Mouse (Mus musculus) kidney, postnatal 14 days (tissue): ENCODE results near the gene Pi4ka.

Source experiments
- DNase-seq: peaks from one replicate; pipeline ENCODE4 v3.0.0; 2022; ENCODE audit warnings: mixed read lengths

The Pi4ka gene

GRCm38 (mm10) chr16:17271124-17271523 is 135.0 kb downstream of the Pi4ka start:
- DNase-seq, result peak; percentile 64

DNA sequence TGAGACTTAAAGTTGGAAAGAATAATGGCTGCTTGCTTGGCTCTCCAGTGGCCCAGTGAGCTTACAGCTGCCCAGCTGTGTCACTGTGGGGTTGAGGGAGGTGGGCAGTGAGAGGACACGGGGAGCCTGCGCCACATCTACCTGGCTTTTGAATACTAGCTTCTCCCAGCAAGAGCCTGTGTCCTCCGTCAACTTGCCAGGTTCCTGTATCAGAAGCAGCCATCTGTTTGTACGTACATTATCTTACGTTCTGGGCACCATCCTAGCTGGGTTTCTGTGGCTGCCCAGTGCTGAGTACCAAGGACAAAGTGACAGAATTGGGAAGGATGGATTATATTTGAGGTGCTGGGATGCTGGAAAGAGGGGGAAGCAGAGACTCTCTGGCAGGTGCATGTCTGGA is 136.2 kb downstream of the Pi4ka start:
- DNase-seq, result no peak

- no peak for DNase-seq
Observed at GRCm38 (mm10) chr16:17267937-17268336, 138.2 kb downstream of the Pi4ka start.

DNA sequence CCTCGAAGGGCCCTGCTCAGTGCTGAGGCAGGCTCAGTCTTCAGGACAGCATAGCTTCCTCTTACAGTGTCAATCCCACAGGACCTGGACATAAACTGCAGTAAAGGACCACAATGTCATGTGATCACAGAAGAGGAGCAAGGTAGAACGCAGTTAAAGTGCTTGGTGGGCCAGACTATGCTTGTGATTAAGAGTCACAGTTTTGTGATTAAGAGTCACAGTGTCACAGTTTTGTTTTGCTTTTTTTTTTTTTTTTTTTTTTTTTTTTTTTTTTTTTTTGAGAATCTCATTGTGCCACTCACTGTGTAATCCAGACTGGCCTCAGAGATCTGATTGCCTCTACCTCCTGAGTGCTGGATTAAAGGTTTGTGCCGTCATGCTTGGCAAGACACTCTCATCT is 140.0 kb downstream of the Pi4ka start:
- DNase-seq, result no peak

DNA sequence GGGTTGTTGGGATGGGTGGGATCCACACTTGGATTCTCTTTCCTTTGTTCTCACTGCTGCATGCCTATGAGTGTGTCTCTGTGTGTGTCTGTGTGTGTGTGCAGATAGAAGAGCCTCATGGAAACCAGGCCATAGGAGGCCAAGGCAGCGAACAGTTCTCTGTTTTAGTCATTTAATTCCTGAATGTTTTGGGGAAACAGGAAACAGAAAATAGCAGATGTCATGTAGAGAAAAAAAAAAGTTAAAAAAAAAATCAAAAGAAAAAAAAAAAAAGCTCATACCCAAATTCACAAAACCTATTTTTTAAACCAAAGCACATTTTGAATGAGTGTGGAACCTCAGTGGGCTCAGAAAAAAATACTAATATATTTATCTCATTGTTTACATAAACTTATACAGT is 144.8 kb downstream of the Pi4ka start:
- no peak for DNase-seq

DNA sequence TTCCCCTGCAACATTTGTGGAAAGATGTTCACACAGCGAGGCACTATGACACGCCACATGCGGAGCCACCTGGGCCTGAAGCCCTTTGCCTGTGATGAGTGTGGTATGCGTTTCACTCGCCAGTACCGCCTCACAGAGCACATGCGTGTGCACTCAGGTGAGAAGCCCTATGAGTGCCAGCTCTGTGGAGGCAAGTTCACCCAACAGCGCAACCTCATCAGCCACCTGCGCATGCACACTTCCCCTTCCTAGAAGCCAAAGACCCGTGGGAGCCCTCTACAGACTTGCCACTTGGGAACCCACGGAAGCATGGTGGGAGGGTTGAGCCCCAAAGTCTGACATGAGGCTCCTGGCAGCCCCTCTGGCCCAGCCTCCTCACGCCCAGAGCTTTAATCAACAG is 147.2 kb downstream of the Pi4ka start:
- DNase-seq, result no peak

- DNase-seq, result no peak
Observed at GRCm38 (mm10) chr16:17257359-17257821, 148.7 kb downstream of the Pi4ka start.

DNA sequence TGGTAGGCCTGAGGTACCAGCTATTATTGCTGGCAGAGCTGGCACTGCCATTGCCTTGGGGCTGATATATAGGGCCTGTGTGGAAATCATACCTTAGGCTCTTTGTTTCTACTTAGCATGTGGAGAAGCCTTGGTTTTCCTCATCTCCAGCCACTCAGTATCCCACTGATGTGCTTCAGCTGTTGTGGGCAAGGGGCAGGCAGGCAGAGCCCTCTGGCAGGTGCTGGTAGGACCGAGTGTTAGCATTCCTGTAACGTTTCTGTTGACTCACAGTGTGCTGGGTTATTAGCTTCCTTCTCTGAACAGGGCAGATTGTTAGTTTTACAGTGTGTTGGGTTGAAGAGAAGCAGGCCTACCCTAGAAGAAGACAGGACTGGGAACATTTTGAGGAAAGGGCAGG is 150.8 kb downstream of the Pi4ka start:
- DNase-seq, result no peak

GRCm38 (mm10) chr16:17254005-17254597 is 152.0 kb downstream of the Pi4ka start:
- no peak for DNase-seq

GRCm38 (mm10) chr16:17252841-17253240 is 153.3 kb downstream of the Pi4ka start:
- DNase-seq, result no peak

GRCm38 (mm10) chr16:17252086-17252726 is 153.9 kb downstream of the Pi4ka start:
- DNase-seq, result no peak

- peak; percentile 93 for DNase-seq
Observed at GRCm38 (mm10) chr16:17251539-17251938, 154.6 kb downstream of the Pi4ka start.

- no peak for DNase-seq
Observed at GRCm38 (mm10) chr16:17249135-17249534, 157.0 kb downstream of the Pi4ka start.

DNA sequence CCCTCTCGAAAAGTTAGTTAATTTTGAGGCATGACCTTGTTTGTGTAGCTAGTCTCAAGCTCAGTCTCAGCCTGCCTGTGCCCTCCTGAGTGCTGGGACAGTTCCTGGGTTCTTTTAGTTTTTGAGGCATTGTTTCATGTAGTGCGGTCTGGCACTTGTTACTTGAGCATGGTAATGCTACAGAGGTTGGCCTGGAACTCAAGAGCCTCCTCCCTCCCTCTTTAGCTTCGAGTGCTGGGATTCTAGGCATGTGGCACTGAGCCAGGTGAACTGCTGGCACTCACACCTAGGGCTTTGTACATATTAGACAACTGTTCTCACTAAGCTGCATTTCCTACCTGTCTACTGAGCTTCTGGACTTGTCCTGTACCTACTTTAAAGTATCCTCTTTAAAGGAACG is 158.4 kb downstream of the Pi4ka start:
- DNase-seq, result peak; percentile 82

DNA sequence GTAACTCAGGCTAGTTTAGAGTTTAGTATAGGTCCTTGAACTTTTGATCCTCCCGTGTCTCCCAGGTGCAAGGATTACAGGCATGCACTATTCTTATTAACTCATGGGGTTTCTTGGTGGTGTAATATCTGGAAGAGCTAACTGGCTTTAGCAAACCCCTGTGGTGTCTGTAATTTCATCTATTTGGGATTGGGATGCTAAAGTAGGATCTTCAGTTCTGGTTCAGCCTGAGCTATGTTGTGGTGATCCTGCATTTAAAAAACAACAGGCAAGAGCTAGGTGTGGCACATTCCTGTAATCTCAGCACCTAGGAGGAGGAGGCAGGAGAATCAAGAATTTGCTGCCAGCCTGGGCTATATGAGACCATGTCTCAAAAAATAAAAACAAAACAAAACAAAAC is 161.1 kb downstream of the Pi4ka start:
- no peak for DNase-seq

- no peak for DNase-seq
Observed at GRCm38 (mm10) chr16:17243731-17244130, 162.4 kb downstream of the Pi4ka start.

DNA sequence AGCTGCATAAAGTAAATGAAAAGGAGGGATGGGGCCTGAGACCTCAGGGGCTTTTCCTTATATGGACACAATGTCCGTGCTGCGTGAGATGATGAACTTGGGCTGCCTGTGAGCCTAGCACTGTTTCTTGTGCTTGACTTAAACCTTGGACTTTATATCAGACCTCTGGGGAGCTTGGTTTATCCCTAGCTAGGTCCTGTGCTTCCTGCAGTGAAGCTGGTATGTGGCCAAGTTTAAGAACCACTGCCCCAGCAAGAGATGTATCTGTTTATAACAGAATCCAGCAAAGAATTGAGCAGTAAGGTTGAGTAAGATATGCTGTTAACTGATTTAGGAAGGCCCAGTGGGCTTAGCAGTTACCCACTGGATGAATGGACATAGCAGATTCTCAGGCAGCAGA is 166.7 kb downstream of the Pi4ka start:
- DNase-seq, result peak; percentile 51

DNA sequence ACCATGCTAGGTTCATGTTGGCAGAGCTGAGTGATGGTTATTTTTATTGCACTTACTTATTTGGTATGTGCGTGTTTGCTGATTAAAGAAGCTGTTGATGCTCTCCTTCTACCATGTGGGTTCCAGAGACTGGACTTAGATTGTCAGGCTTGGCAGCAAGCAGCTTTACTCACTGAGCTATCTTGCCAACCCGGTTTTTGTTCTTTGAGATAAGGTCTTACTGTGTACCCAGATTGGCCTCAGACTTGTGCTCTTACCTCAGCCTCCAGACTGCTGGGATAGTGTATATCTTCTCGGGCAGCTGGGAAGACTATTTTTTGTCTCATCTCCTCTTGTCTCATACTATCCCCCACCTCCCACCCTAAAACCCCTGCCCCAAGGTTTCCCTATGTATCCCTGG is 168.5 kb downstream of the Pi4ka start:
- no peak for DNase-seq

DNA sequence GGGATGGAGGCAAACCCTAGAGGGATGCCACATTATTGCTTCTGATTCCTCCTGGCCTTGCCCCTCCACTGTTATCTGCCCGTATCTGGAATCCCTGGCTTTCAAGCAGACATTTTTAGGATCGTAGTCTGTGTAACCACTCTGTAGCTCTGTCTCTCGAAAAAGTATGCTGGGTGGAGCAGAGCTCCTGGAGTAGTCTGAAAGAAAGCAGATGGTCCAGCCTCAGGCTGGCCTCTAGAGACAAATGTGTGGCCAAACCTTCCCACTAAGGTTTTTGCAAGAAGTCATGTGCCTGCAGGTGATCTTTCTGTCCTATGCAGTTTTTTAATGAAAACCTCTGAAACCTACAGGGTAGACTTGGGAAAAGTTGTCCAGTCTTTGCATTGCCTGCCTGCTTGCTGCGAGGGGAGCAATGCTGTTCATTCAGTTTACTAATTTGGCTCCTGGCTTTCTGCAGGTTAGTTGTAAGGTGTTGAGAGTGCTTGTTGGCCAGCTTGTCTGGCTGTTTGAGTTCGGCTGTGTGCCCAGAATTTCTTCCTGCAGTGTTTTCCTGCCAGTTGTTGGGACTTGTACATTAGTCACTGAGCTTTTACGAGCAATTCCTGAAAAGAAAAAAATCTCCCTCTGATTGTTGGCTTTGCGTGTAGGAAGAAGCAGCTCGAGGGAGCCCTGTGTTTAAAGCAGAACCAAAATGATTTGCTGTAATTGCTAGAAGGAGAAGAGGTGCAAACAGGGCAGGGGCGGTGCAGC is 171.0 kb downstream of the Pi4ka start:
- DNase-seq, result peak; percentile 69

GRCm38 (mm10) chr16:17234499-17234895 is 171.6 kb downstream of the Pi4ka start:
- no peak for DNase-seq

DNA sequence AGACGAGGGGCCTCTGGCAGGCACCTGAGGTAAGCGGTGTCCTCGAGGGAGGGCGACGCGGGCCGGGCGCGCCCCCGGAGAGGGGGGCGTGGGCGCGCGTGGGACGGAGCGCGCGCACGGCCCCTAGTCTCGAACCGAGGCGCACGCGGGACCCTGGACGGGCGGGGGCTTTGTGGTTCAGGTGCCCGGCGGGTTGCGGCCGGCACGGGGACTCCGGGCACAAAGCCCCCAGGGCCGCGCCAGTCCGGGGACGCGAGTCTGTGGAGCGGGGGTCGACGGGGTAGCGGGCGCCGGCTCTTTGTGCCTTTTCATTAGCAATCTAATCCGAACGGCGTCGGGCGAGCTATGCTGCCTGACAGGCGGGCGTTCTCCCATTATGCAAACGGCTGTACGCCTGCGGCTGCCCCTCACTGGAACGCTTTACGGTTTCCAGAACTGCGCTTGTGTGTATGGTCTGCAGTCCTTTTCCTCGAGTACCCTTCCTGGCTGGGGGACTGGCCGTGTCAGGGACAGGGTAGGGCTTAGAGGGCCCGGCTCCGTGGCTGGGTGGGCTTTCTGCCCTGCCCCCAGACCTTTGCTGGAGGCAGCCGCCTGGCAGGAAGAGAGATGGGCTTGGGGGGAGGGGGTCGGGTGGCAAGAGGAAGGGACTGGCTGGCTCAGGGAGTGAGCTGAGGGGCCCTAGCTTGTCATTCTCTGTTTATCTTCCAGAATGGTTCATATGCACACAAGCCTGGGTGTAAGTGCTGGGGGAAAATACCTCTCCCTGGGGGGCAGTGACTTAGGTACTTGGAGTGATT is 172.2 kb downstream of the Pi4ka start:
- DNase-seq, result no peak

DNA sequence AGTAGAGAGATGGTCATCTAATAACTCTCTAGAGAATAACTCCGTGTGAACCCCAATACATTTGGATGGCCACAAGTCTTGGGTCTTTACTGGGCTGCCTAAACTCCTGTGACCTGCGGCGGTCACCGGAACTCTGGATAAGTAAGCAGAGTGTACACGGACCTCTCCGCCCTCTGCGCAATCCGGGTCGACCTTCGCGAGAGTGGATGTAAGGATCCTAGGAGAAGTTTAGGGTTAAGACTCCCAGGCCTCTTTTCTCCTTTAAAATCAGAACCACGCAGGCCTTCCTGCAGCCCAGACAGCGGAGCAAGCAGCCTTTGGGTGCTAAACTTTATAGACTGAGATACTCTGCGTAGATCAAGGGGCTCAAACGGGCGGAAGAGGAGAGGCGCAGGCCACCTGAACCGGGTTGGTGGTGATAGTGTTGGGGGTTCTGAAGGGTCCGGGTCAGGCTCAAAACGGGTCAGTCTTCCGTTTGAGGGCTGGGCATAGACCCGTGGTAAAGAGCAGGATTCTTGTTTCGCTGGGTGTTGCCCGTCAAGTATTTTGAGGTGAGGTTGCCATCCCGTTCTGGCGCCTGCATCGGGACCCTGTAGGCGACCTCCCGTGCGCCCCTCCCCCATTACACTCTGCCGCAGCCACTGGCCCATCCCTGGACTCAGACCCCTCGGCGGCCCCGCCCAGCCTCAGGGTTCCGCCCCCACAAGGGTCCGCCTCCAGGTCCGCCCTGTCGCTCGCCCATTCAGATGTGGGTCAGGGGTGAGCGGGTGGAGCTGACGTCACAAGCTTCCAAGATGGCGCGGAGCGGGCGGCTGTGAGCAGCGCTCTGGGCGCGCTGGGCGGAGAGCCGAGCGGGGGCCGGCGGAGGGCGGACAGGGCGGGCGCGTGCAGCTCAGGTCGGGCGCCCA is 173.1 kb downstream of the Pi4ka start, which contains the start of gene Hic2:
Hic2 (plus strand) TSS at position 779 of the 908 bp plus-strand sequence.
- peak; percentile 97 for DNase-seq
